Mouse (Mus musculus): ENCODE results near the gene Fam214a.

Fam214a gene

DNA sequence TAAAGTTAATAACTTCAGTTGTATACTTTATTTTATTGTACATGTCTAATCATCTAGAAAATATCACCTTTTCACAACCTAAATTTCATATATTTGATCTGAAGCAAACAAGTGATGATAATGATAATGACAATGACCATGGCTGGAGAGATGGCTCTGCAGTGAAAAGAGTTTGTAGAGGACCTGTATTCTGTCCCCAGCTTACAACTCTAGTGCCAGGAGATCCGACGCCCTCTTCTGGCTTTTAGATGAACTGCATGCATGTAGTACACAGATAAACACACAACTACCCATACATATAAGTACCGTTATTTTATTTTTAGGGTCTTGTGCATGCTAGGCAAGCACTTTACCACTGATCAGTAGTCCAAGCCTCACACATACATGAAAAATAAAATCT, 1.2 kb upstream of the Fam214a start:
- in situ Hi-C loops (cut with MboI, MseI) = no loop called here

GRCm38 (mm10) chr9:74952106-74952505, 578 bp upstream of the Fam214a start:
- in situ Hi-C loops (cut with MboI, MseI) = no loop called here

DNA sequence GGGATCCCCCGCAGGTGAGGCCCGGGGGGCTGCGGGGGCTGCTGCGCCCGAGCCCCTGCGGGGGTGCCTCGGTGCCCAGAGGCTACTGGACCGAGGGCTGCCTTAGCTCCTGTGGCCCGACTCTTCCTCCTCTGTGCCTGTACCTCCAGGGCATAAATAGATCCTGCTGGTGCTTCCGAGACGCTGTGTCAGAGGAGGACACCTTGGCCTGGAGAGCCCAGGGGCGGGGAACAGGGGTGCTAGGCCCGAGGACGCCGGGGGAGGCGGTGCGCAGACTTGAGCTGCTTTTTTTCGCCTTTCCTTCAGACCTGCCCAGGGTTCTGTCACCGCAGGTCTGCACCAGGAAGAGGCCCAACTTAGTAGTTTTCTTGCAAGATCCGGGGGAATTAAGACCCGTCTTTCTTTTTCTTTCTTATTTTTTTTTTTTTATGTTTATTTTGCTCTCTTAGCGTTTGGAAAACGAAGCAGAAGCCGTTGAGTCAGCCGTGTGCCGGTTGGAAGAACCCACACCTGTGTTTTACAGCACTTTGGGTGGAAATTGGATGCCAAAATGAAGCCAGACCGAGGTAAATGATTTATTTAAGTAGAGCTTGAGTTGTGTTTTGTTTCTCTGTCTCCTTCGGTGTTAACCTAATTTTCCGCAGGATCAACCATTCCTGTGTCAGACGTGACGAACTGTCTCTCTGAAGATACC, 728 bp downstream of the Fam214a start:
- in situ Hi-C loops (cut with MboI, MseI) = no loop called here

DNA sequence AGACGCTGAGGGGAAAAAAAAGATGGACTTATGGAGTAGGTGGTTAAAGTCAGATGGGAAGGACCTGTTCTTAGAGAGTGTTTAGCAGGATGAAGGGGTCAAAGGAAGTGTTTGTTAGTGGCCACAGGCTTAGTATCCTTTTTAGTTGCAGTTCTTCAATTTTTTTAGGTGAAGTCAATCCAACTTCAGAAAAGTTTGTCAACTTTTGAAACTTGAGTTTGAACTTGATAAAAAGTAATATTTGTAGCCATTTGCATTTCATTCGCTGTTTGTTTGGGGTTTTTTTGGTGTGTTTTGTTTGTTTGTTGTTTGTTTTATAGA, 1.2 kb downstream of the Fam214a start:
- in situ Hi-C loops (cut with MboI, MseI) = no loop called here

DNA sequence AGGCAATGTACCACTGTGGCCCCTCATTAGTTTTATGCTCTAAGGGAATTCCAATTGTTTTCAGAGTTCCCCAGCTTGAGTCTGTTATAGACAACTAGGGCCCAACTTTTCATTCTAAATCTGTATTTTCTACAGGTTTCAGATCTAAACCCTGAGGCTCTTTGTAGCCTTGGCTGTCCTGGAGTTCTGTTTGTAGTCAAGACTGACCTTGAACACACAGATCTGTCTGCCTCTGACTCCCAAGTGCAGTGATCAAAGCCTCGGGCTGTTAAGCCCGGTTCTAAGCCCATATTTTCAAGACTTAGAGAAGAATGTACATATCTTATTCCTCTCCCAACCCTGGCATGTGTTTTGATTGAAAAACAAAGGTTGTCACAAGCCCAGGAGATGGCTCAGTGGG, 1.7 kb downstream of the Fam214a start:
- in situ Hi-C loops (cut with MboI, MseI) = no loop called here

- in situ Hi-C loops (cut with MboI, MseI) = no loop called here
These were observed 7.9 kb downstream of the Fam214a start for GRCm38 (mm10) chr9:74960630-74961029.

GRCm38 (mm10) chr9:74961073-74961575, 8.4 kb downstream of the Fam214a start:
- in situ Hi-C loops (cut with MboI, MseI) = no loop called here

DNA sequence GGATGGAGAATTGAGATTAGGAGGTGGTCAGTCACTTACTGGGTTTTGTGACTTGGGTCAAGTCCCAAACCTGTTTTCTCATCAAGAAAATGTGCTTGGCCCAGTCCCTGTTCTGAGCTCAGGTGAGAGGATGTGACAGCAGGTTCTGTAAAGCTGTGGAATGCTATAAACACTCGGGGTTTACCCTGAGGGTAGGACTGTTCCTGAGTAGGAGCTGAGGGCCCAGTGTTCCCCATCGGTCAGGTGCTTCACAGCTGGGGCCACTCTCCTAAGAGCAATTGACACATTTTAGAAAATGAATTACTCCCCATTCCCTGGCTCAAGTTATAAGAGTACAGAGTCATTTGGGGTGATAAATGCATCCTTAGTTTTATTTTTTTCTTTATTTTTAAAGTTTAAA, 11.3 kb downstream of the Fam214a start:
- in situ Hi-C loops (cut with MboI, MseI) = no loop called here

- in situ Hi-C loops (cut with MboI, MseI) = no loop called here
These were observed 12.2 kb downstream of the Fam214a start for GRCm38 (mm10) chr9:74964866-74965384.

- in situ Hi-C loops (cut with MboI, MseI) = no loop called here
These were observed 13.5 kb downstream of the Fam214a start for GRCm38 (mm10) chr9:74966200-74966599.

DNA sequence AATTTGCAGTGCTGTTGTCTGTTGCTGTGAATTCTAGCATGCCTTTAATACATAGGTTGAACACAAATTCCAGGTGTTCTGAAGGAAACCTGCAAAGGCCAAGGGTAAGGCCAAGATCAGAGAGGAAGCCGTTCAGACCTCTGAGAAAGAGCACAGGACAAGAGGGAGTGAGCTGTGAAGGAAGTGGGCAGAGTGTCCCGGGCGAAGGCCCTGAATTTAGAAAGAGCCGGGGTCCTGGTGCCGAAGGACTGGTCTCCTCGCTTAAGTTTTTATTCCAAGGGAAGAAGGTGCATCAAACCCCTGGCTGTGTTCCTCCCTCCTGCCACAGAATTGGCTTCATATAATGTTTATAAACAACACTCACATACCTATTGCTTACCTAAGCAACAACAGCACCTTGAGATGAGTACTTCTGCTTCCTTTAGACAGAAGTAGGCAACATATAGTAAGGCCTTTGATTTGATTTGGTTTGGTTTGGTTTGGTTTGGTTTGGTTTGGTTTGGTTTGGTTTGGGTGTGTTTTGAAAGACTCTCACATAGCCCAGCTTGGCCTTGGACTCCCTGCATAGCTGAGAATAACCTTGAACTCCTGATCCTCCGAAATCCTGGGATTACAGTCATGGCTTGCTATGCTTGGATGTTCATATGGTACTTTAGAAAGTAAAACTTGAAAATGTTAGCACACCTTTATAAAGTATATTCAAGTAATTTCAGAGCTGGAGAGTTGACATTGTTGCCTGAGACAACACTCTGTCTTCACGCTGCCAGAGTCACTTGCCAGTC, 16.2 kb downstream of the Fam214a start:
- in situ Hi-C loops (cut with MboI, MseI) = no loop called here

GRCm38 (mm10) chr9:74970591-74970990, 17.9 kb downstream of the Fam214a start:
- in situ Hi-C loops (cut with MboI, MseI) = no loop called here

- in situ Hi-C loops (cut with MboI, MseI) = no loop called here
These were observed 18.7 kb downstream of the Fam214a start for GRCm38 (mm10) chr9:74971191-74971976.

DNA sequence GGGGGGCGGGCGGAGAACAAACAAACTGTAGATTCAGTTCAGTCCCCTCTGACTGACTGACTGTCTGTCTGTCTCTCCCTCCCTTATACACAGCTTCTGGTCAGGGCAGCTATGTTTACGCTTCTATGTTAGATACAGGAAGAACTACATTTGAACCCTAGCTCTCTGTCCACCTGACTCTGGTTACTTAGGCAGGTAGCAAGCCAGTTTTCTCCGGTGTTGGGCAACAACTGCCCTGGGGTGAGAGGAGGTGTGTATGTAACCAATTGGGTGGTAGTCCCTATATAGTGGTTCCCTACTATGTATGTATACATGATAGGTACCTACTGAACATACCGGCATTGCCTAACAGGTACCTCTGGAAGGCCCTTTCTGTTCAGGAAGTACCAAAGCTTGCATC, 20.1 kb downstream of the Fam214a start:
- in situ Hi-C loops (cut with MboI, MseI) = no loop called here

GRCm38 (mm10) chr9:74973154-74973553, 20.5 kb downstream of the Fam214a start:
- in situ Hi-C loops (cut with MboI, MseI) = no loop called here

GRCm38 (mm10) chr9:74974758-74975157, 22.1 kb downstream of the Fam214a start:
- in situ Hi-C loops (cut with MboI, MseI) = no loop called here

DNA sequence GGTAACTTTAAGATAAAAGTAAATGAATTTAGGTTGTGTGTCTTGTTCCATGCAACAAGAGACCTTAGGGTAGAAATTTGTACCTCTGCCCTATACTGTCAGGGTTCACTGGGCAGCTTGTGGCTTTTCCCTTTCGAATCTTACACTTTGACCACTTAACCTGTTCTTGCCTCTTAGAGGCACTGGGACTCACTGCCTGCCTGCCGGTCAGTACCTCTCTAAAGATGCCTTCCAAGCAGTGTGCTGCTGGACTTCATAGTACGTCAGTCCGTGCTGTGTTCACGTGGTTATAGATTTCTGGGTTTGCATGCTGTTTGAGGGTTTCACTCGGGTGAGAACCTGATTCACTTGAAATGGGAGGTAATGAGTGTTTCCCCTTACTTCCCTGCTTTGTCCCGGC, 22.7 kb downstream of the Fam214a start:
- in situ Hi-C loops (cut with MboI, MseI) = no loop called here

GRCm38 (mm10) chr9:74975911-74976563, 23.4 kb downstream of the Fam214a start:
- in situ Hi-C loops (cut with MboI, MseI) = no loop called here

DNA sequence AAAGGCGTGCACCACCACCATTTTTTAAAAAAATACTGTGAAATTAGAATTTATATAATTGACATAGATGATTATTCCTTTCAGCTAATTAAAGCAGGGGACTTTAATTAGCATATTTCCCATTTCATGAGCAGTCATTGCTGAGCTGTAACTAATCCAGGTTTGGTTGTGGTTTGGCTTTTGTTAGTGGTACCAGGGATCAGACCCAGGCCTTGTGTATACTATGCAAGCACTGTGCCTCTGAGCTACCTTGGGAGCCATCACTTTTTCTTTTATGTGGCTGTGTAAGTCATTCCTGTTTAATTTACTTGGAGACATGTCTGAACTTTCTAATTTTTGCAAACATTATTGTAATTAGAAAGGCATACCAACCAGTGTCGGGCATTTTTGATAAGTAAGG, 24.6 kb downstream of the Fam214a start:
- in situ Hi-C loops (cut with MboI, MseI) = no loop called here

DNA sequence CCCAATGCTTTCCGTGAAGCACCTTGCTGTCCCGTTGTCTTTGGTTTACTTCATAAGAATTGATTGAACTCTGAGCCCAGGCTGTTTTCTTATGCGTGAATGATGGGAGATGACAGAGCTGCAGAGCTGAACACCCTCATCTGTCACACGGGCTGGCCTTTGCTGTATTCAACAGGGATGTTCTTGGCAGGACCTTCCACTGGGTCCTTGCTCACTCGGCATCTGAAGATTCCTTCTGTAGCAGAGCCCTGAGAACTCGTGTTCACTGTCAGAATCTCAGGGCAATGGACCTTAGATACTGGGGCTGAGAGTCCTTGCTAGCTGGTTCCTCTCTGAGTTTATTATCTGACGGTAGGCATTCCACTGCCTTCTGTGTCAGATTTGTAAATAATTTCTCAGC, 25.3 kb downstream of the Fam214a start:
- in situ Hi-C loops (cut with MboI, MseI) = no loop called here

GRCm38 (mm10) chr9:74978868-74979267, 26.2 kb downstream of the Fam214a start:
- in situ Hi-C loops (cut with MboI, MseI) = no loop called here

DNA sequence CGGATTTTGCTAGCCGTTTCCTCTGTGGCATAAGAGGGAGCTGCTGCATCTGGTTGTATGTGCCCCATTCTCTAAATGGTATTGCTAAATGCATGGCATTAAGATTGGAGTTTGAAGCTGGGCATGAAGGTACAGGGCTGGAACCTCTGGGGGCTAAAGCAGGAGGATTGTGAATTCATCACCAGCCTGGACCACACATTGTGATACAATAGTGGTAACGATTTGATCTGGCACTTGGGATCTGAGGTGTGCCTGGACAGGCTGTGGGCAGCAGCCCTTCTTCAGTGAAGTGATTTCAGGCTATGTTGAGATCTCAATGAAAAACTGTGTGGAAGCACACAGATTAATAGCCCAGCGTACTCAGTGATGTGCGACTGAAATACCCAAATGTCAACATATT, 26.7 kb downstream of the Fam214a start:
- in situ Hi-C loops (cut with MboI, MseI) = no loop called here
